Mouse (Mus musculus): ENCODE measurements at regions not wholly inside any gene's neighbourhood (a gene's known extent, or its start where the extent isn't known, plus 50 kb on each side); places are given as distances from the start of the nearest gene placed in this dataset.

- Histone ChIP-seq H3K36me3 (ENCODE audit: control insufficient read depth, insufficient read depth, low read length, poor library complexity, severe bottlenecking) (peaks cover 13% of the 10 kb centered on the region), H3K4me3 (ENCODE audit: insufficient read depth in 1 of 2, low read depth in 1 of 2, low read length in 2 of 2, poor library complexity in 1 of 2, severe bottlenecking in 1 of 2) (no peak overlapping the region), H3K27ac (ENCODE audit: insufficient read depth, low read depth, low read length, poor library complexity, severe bottlenecking) (no peak overlapping the region), H3K9ac (ENCODE audit: insufficient read depth, low read depth, low read length, poor library complexity, severe bottlenecking) (no peak overlapping the region), H3K9me3 (ENCODE audit: control insufficient read depth, insufficient read depth, low read depth, low read length) (no peaks in the 10 kb centered on the region), H3K4me1 (ENCODE audit: control insufficient read depth in 2 of 2, insufficient read depth in 2 of 2, low read length in 2 of 2, poor library complexity in 1 of 2) (peaks cover 6 to 33% of the 10 kb centered on the region in 2 experiments)
- in situ Hi-C loops (cut with MboI; ENCODE audit: low sequenced_read_pairs in 2 of 2, unreplicated experiment in 2 of 2) = no loop called here
- no peak for DNase-seq (ENCODE audit: low read depth, low spot score)
- TF ChIP-seq CHD2 (IDR thresholded peaks at IDR 0.05; ENCODE audit: low read depth, low read length) (no peak), ZC3H11A (IDR thresholded peaks at IDR 0.05; ENCODE audit: borderline replicate concordance, low read depth, low read length) (no peak), ZNF384 (IDR thresholded peaks at IDR 0.05; ENCODE audit: low read depth, low read length) (no peak)
These were observed 1222.2 kb upstream of the A1bg start for GRCm38 (mm10) chr15:62144776-62145564.

DNA sequence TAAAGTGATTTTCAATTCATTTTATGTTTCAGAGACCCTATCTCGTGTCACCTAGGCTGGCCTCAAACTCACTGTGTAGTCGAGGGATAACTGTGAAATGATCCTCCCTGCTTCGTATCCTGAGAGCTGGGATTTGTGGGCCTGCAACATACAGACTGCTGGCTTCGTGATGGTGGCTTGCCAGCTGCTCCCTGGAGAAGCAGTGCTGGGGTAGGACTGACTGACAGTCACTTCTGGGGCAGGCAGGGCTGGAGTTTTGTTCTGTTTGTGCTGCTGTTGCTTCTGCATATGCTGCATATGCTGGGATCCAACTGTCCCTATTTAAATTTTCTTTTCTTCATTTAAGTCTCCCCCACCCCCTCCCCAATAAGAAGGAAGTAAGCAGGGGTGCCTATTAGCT lies 1217.0 kb upstream of the A1bg start:
- no peak for DNase-seq (ENCODE audit: low read depth, low spot score)
- H3K36me3 ChIP-seq (ENCODE audit: control insufficient read depth, insufficient read depth, low read length, poor library complexity, severe bottlenecking) = peaks cover 17% of the 10 kb centered on the region
- H3K4me1 ChIP-seq (ENCODE audit: control insufficient read depth in 2 of 2, insufficient read depth in 2 of 2, low read length in 2 of 2, poor library complexity in 1 of 2) = peaks cover 2 to 6% of the 10 kb centered on the region in 2 experiments; a peak in 2 of 4 replicates
- no peaks in the 10 kb centered on the region for H3K9me3 ChIP-seq (ENCODE audit: control insufficient read depth, insufficient read depth, low read depth, low read length)
- H3K9ac ChIP-seq (ENCODE audit: insufficient read depth, low read depth, low read length, poor library complexity, severe bottlenecking) = no peak overlapping the region
- in situ Hi-C loops (cut with MboI; ENCODE audit: low sequenced_read_pairs in 2 of 2, unreplicated experiment in 2 of 2) = no loop called here
- H3K27ac ChIP-seq (ENCODE audit: insufficient read depth, low read depth, low read length, poor library complexity, severe bottlenecking) = no peak overlapping the region
- TF ChIP-seq MAFK (IDR thresholded peaks at IDR 0.05; ENCODE audit: insufficient read depth, low read depth, low read length) (no peak), HCFC1 (IDR thresholded peaks at IDR 0.05; ENCODE audit: borderline replicate concordance, insufficient read depth, low read length) (no peak), ZC3H11A (IDR thresholded peaks at IDR 0.05; ENCODE audit: borderline replicate concordance, low read depth, low read length) (no peak), CHD2 (IDR thresholded peaks at IDR 0.05; ENCODE audit: low read depth, low read length) (no peak), ZNF384 (IDR thresholded peaks at IDR 0.05; ENCODE audit: low read depth, low read length) (no peak)
- no peak overlapping the region for H3K4me3 ChIP-seq (ENCODE audit: insufficient read depth in 1 of 2, low read depth in 1 of 2, low read length in 2 of 2, poor library complexity in 1 of 2, severe bottlenecking in 1 of 2)

GRCm38 (mm10) chr15:62139192-62139591 lies 1216.4 kb upstream of the A1bg start:
- no peak for DNase-seq (ENCODE audit: low read depth, low spot score)
- in situ Hi-C loops (cut with MboI; ENCODE audit: low sequenced_read_pairs in 2 of 2, unreplicated experiment in 2 of 2) = no loop called here
- no peaks in the 10 kb centered on the region for H3K9me3 ChIP-seq (ENCODE audit: control insufficient read depth, insufficient read depth, low read depth, low read length)
- H3K36me3 ChIP-seq (ENCODE audit: control insufficient read depth, insufficient read depth, low read length, poor library complexity, severe bottlenecking) = peaks cover 21% of the 10 kb centered on the region
- no peak overlapping the region for H3K9ac ChIP-seq (ENCODE audit: insufficient read depth, low read depth, low read length, poor library complexity, severe bottlenecking)
- H3K27ac ChIP-seq (ENCODE audit: insufficient read depth, low read depth, low read length, poor library complexity, severe bottlenecking) = no peak overlapping the region
- H3K4me3 ChIP-seq (ENCODE audit: insufficient read depth in 1 of 2, low read depth in 1 of 2, low read length in 2 of 2, poor library complexity in 1 of 2, severe bottlenecking in 1 of 2) = no peak overlapping the region
- peaks cover 2 to 4% of the 10 kb centered on the region in 2 experiments; a peak in 1 of 4 replicates for H3K4me1 ChIP-seq (ENCODE audit: control insufficient read depth in 2 of 2, insufficient read depth in 2 of 2, low read length in 2 of 2, poor library complexity in 1 of 2)
- TF ChIP-seq HCFC1 (IDR thresholded peaks at IDR 0.05; ENCODE audit: borderline replicate concordance, insufficient read depth, low read length) (no peak), MAFK (IDR thresholded peaks at IDR 0.05; ENCODE audit: insufficient read depth, low read depth, low read length) (no peak), CHD2 (IDR thresholded peaks at IDR 0.05; ENCODE audit: low read depth, low read length) (no peak), ZC3H11A (IDR thresholded peaks at IDR 0.05; ENCODE audit: borderline replicate concordance, low read depth, low read length) (no peak), ZNF384 (IDR thresholded peaks at IDR 0.05; ENCODE audit: low read depth, low read length) (no peak)

DNA sequence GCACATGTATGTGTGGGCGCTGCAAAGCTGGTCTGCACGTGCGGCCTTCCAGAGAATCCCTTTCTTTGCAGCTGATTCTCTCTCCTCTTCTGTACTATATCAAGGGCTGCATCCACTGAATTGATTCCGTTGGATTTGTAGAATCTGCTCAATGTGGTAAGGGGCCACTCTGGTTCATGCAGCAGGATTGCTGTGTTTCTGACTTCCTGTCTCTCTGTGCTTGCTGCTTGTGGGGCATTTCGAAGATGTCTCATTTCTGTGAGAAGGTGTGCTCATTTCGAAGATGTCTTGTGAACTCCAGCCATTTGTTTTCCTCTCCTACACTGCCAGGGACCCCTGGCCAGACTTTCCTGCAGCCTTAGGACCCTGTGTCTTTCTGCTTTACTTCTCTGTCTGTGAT lies 1215.9 kb upstream of the A1bg start:
- in situ Hi-C loops (cut with MboI; ENCODE audit: low sequenced_read_pairs in 2 of 2, unreplicated experiment in 2 of 2) = no loop called here
- no peaks in the 10 kb centered on the region for H3K9me3 ChIP-seq (ENCODE audit: control insufficient read depth, insufficient read depth, low read depth, low read length)

More for the DNA sequence above, 1215.9 kb upstream of the A1bg start:
- Histone ChIP-seq H3K4me3 (ENCODE audit: insufficient read depth in 1 of 2, low read depth in 1 of 2, low read length in 2 of 2, poor library complexity in 1 of 2, severe bottlenecking in 1 of 2) (no peak overlapping the region), H3K4me1 (ENCODE audit: control insufficient read depth in 2 of 2, insufficient read depth in 2 of 2, low read length in 2 of 2, poor library complexity in 1 of 2) (peaks cover 2 to 4% of the 10 kb centered on the region in 2 experiments; a peak in 1 of 4 replicates), H3K27ac (ENCODE audit: insufficient read depth, low read depth, low read length, poor library complexity, severe bottlenecking) (no peak overlapping the region), H3K9ac (ENCODE audit: insufficient read depth, low read depth, low read length, poor library complexity, severe bottlenecking) (no peak overlapping the region), H3K36me3 (ENCODE audit: control insufficient read depth, insufficient read depth, low read length, poor library complexity, severe bottlenecking) (peaks cover 22% of the 10 kb centered on the region)
- no peak for DNase-seq (ENCODE audit: low read depth, low spot score)
- TF ChIP-seq CHD2 (IDR thresholded peaks at IDR 0.05; ENCODE audit: low read depth, low read length) (no peak), ZNF384 (IDR thresholded peaks at IDR 0.05; ENCODE audit: low read depth, low read length) (no peak), HCFC1 (IDR thresholded peaks at IDR 0.05; ENCODE audit: borderline replicate concordance, insufficient read depth, low read length) (no peak), ZC3H11A (IDR thresholded peaks at IDR 0.05; ENCODE audit: borderline replicate concordance, low read depth, low read length) (no peak), MAFK (IDR thresholded peaks at IDR 0.05; ENCODE audit: insufficient read depth, low read depth, low read length) (no peak)

Data from ES-E14 (cell line).